Mouse (Mus musculus) frontal cortex, postnatal 14 days (tissue): Measurements from ENCODE around the gene Olfr1447.

Experiments used
- DNase-seq, 2 experiments: peaks; one replicate each; pipeline ENCODE4 v3.0.0; 2022; ENCODE audit warnings: low spot score in 2 of 2

The Olfr1447 gene

DNA sequence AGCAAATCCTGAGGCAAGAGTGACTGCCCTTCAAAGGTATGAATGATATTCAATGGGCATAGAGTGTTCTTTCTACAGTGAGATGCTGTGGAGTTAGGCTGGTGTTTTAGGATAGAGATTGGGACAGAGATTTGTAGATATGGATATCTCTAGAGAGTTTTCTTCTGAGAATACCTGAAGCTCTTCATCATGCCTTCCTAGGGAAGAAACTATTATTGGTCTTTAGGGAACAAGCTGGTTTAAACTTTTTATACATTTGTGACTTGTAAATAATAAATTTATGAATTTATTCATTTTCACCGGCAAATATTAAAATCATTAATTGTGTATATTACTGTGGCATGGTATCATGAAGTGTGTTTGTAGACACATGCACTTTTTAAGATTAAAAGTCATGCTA is at the start of gene Olfr1447:
Gene Olfr1447 (minus strand): TSS at position 101 of the 400 bp plus-strand sequence.
- no peak for DNase-seq

DNA sequence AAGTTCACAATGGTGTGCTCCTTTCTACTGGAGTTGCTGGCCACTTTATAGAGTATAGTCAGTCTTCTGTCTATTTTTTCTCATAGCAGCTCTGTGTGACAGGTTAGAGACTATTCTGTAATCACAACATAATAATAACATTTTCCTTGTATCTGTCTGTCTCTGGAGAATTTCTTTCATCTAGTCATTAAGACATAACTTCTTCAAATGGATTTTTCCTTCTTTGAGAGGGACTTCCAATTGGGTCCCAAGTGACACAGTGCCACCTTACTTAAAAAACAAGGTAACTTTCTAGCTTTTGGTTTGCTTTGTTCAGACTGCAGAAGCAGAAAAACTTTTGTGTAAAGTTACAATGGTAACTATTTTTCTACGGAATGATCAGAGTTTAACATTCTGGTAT is 46.4 kb upstream of the Olfr1447 start, which contains the start of gene Olfr1450:
Gene Olfr1450 (plus strand): TSS at position 301 of the 400 bp plus-strand sequence.
- no peak for DNase-seq

DNA sequence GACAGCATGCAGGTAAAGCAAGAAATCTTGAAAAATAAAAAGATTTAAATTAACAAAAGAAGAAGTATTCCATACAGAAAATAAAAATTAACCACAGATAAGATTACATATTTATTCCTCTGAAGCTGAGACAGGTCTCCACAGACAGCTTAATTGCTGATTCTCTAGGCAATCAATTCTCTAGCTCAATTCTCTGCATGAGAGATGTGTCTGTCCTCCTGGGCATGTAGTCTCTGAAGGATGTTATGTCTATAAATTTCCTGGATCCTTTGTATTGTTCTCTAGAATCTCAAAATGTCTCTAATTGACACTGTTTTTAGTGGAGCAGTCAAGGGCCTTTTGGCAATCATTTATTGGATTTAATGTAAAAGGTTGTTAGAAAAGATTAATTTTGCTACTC is 27.0 kb upstream of the Olfr1447 start, which contains the start of gene Olfr1449:
Gene Olfr1449 (plus strand): TSS at position 301 of the 400 bp plus-strand sequence.
- DNase-seq, result no peak

DNA sequence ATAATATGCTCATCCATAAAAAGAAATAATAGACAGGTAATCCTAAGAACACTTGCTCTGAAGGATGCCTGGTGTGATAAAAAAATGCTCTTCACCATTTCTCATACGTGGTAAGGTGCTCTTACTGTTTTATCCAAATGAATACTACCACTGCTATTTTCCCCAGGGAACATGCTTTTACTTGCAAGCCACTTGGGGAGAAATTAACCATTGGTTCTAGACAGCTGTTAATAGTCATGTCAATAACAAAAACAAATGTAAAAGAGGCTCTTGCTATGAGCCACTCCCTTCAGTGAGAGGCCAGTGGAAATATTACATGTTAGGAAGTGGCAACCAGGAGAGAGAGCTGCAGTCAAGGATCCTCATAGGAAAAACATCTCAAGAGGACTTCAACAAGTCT is 20.8 kb upstream of the Olfr1447 start, which contains the start of gene Olfr1448:
Gene Olfr1448 (minus strand): TSS at position 101 of the 400 bp plus-strand sequence.
- DNase-seq, result no peak

DNA sequence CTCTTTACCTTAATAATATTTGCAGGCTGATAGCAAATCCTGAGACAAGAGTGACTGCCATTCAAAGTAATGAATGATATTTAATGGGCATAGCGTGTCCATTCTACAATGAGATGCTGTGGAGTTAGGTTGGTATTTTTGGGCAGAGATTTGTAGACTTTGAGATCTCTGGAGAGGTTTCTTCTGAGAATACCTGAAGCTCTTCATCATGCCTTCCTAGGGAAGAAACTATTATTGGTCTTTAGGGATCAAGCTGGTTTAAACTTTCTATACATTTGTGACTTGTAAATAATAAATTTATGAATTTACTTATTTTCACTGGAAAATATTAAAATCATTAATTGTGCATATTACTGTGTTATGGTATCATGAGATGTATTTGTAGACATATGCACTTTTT is 10.1 kb downstream of the Olfr1447 start, which contains the start of gene Olfr1446:
Gene Olfr1446 (minus strand): TSS at position 101 of the 400 bp plus-strand sequence.
- DNase-seq, result no peak

DNA sequence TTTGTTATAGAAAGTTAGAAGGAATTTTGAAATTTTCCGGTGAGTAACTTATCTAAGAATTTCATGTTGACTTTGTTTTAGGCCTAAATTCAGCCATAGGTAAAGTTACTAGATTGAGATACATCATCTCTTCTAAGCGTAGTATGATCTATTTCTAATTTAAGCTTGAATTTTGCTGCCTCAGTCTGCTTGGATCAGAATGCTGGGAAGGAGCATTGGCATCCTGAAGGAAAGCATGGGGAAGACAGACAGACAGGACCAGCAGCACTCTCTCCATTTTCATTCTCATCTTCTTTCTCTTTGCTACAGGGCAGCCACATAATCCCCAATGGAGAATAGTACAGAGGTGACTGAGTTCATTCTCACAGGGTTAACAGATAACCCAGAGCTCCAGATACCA is 20.0 kb downstream of the Olfr1447 start, which contains the start of gene Olfr1445:
Gene Olfr1445 (plus strand): TSS at position 301 of the 400 bp plus-strand sequence.
- DNase-seq, result no peak

DNA sequence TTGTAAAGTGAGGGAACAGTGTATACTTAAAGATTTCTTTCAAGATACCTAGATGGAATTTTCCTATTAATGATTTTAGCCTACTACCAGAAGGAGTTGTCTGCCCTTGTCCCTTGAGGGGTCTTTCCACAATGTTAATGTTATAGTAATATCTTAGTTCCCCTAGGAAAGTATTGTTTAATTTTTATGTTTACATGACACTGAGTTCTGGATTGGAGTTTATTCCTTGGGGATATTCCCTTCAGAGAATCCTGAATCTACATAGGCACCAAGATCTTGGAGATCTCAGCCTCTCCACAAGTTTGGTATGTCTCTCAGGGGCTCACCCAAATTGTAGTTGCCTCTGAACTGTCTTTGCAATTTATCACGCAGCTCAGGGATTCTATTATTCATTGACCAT is 46.6 kb downstream of the Olfr1447 start, which contains the start of gene Olfr1444:
Gene Olfr1444 (plus strand): TSS at position 301 of the 400 bp plus-strand sequence.
- no peak for DNase-seq
